In the genomic region with DNA sequence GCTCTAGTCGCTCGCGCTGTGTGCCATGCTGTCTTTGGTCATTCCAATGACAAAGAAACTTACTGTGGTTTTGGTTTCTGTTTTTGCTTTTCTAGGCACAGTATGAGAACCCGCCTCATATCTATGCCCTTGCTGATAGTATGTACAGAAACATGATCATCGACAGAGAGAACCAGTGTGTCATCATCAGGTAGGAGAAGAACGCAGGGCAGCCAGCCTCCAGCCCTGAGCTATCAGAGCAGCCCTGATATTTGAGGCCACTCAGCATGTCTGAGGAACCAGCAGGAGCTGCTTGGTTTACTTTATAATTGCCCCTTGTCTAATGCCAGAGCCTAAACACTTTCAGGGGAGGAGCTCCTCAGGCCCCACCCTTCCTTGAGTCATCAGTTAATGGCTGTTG, we compare ENCODE assay signal across 13 mouse cellular contexts.
"Had no signal": no experiment of that assay in that cellular context is flagged by ENCODE, and none has a peak within 500 bp of the region (broad histone marks: within the 10 kb centered on the region; RNA-seq: fewer than 3 reads in every experiment).

No protein-coding gene starts in this region.

- DNase-seq: kidney, adult 2 months; kidney, postnatal 4 days; left cerebral cortex, postnatal 4 days; lung, embryonic 14.5 days; lung, postnatal 14 days; right cerebral cortex, postnatal 14 days; thymus, adult 2 months; thymus, postnatal 25 days had no signal

- H3K4me2 ChIP-seq: liver, embryonic 12.5 days; lung, embryonic 14.5 days; midbrain, embryonic 12.5 days had no signal

- H3K27me3 ChIP-seq: liver, embryonic 12.5 days; midbrain, embryonic 12.5 days had no signal

- H3K9me3 ChIP-seq: midbrain, embryonic 12.5 days had no signal

- H3K4me1 ChIP-seq: liver, embryonic 12.5 days had no signal

- ATAC-seq: liver, embryonic 12.5 days; midbrain, embryonic 16.5 days had no signal

- H3K27ac ChIP-seq: kidney, postnatal 0 days; layer of hippocampus, adult 2 months; liver, embryonic 12.5 days; midbrain, embryonic 12.5 days had no signal

- H3K4me3 ChIP-seq: layer of hippocampus, adult 2 months; liver, embryonic 12.5 days; midbrain, embryonic 12.5 days had no signal

- H3K36me3 ChIP-seq: liver, embryonic 12.5 days had no signal

- H3K9ac ChIP-seq: liver, embryonic 12.5 days; lung, embryonic 14.5 days; midbrain, embryonic 12.5 days had no signal
